Mouse (Mus musculus) gastrocnemius, postnatal 36 days (tissue): ENCODE data around the gene Sh3bgrl3. TPM values are rescaled to one million over a fixed set of nuclear protein-coding genes. Genes with fewer than 3 reads are reported as not detected.
"Not testable (repeated sequence)": the region's sequence is repeated elsewhere in the genome, so short reads cannot be mapped to it uniquely, and the experiment has no call there.

Experiments
- DNase-seq, 2 experiments: peaks; one replicate each; pipeline ENCODE4 v3.0.0; 2022
- intact Hi-C: fragments of 180-260 bp; cut with DNase I; formaldehyde crosslinking; loops from one replicate; pipeline ENCODE4 v1.15.1; 2025
- long read RNA-seq, 2 experiments: library from polyadenylated mRNA; stranded (forward); transcript quantifications; one replicate each; pipeline ENCODE4 v2.0.0; 2021
- total RNA-seq, 2 experiments: library from RNA; stranded (reverse); gene quantifications; 2 replicates each; pipeline ENCODE4 v1.2.3; 2021

Sh3bgrl3 gene
- total RNA-seq: 10 to 100 TPM; 17.1 to 19.7 TPM
- long read RNA-seq, experiment 1, transcript Sh3bgrl3-201 (3 exons, 743 nt): major isoform, 25 of 31 reads
- long read RNA-seq, experiment 1, partial matches to known transcripts: 4 of 31 reads
- long read RNA-seq, experiment 1, other reads (novel, unspliced or antisense): 0 of 31 reads
- long read RNA-seq, experiment 2, transcript Sh3bgrl3-201 (3 exons, 743 nt): major isoform, 26 of 31 reads
- long read RNA-seq, experiment 2, partial matches to known transcripts: 3 of 31 reads
- long read RNA-seq, experiment 2, other reads (novel, unspliced or antisense): 1 of 31 reads

DNA sequence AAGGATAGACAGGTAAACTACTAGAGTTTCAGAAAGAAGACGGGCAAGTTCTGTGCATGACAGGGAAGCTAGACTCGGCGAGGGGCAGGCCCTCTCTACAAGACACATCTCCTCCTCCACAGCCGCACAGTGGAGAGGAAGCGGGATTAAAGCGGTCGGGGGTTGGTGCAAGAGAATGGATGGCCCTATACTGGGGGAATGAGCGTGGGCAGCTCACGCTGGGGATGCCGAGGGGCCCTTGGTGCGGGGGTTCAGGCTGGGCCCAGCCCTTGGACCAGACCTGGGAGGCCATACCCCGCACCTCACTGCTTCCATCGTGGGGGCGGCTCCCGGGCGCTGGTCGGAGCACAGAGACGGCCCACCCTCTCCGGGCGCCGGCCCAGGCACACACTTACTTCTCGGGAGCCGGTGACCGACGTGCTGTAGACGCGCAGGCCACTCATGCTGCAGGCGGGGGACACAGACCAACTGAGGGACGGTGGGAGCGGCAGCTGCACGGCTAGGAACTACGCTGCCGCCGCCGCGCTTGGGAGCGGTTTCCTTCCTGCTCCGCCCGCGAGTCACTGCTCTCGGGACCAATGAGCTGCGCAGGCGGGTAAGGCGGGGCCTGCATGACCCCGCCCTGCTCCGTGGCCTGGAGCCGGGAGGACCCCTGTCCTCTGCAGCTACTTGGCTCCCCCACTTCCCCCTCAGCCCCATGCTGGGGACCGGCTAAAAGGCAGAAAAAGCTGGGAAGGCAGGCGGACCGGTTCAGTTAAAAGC lies at the start of gene Sh3bgrl3:
TSS of gene Sh3bgrl3 (minus strand) at position 569 of the 762 bp plus-strand sequence.
- intact Hi-C loops: no loop called here
- peak; percentile 76 to 78 for DNase-seq

DNA sequence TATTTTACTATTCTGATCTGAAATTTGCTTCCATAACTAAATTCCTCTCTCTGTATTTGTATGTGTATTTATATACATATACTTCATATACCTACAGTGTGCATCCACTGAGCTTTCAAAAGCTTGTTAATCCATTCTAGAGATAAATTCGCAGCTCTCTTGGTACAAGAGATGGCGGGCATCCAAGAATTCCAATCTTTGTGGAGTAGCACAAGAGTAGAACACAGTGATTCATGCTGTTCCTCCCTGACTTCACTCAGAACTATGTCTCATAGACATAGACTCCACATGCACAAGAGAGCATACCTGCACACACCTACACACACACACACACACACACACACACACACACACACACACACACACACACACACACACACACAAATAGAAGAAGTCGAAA lies 43.8 kb upstream of the Sh3bgrl3 start:
- intact Hi-C loops: no loop called here
- no peak for DNase-seq

DNA sequence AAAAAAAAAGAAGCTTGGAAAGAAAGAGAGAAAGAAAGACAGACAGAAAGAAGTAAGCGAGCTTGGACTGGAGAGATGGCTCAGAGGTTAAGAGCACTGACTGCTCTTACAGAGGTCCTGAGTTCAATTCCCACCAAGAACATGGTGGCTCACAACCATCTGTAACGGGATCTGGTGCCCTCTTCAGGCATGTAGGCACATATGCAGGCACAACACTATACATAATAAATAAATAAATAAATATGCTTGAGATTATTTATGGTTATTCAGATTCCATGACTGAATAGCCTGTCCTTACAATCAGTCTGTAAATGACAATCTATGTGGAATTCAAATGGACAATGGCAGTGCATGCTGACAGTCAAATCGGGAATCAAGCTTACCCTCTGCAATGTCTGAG lies 38.3 kb upstream of the Sh3bgrl3 start:
- intact Hi-C loops: no loop called here
- DNase-seq: no peak

DNA sequence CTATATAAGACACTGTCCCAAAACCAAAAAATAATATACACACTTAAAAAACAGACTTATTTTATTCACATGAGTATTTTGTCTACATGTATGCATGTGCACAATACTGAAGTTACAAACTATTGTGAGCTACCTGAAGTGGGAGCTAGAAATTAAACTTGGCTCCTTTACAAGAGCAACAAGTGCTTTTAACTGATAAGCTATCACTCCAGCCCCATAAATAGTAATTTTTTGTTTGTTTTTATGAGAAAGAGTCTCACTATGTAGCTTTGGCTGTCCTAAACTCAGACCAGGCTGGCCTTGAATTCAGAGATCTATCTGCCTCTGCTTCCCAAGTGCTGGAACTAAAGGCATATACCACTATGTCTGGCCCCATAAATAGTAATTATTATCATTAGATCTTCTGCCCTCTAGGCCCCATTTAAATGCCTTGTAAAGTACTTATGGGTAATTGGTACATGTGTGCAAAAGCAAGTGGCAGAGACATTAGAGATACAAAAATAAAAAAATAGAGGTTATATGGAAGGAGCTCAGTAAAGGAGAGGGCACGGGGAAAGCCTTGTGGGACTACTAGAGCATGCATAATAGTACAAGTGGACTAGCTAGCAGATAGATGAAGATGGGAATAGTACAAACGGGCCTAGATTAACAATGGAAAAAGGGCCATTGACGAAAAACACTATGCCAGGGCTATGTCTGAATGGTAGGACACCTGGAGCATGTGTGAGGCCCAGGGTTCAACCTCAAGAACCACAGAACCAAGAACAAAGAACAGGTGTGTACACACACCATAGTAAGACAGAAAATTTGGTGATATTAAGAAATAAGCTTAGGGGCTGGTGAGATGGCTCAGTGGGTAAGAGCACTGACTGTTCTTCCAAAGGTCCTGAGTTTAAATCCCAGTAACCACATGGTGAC lies 37.2 kb upstream of the Sh3bgrl3 start:
- no peak for DNase-seq
- intact Hi-C loops: no loop called here

DNA sequence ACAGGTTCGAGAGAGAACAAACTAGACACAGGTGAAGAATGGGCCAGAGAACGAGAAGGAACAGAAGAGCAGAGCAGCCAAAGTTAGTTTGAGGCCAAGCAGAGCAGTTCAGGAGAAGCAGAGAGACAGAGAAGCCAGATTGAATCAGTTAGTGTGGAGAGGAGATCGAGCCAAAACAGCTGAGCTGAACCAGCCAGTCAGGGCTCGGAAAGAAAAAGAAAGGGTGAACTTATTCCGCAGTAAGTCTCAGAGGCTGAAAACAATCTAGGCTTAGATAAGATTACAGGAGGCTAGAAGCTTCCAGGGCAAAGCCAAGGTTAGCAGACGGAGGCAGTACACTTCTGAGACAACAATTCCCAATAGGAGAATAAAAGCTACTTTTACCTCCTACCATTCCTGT lies 36.4 kb upstream of the Sh3bgrl3 start:
- intact Hi-C loops: no loop called here
- no peak for DNase-seq

DNA sequence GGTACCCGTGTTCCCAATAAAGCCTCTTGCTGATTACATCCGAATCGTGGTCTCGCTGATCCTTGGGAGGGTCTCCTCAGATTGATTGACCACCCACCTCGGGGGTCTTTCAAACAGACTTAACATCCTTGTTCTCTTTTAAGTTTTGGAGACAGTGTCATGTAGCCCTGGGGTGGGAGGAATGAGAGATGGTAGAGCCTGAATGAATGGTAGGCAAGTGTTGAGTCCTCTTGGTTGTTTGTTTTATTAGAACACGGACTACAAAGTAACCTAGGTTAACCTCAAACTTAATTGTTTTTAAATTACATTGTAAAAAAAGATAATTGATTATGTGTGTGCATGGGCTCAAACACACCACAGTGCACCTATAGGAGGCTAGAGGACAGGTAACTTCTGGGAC lies 36.0 kb upstream of the Sh3bgrl3 start:
- no peak for DNase-seq
- intact Hi-C loops: no loop called here

DNA sequence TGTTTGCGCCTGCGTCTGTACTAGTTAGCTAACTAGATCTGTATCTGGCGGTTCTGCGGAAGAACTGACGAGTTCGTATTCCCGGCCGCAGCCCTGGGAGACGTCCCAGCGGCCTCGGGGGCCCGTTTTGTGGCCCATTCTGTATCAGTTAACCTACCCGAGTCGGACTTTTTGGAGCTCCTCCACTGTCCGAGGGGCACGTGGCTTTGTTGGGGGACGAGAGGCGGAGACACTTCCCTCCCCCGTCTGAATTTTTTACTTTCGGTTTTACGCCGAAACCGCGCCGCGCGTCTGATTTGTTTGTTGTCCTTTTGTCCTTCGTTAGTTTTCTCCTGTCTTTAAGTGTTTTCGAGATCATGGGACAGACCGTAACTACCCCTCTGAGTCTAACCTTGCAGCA lies 31.5 kb upstream of the Sh3bgrl3 start:
- intact Hi-C loops: not testable (repeated sequence)
- DNase-seq: peak in 1 of 2 experiments; percentile 42

DNA sequence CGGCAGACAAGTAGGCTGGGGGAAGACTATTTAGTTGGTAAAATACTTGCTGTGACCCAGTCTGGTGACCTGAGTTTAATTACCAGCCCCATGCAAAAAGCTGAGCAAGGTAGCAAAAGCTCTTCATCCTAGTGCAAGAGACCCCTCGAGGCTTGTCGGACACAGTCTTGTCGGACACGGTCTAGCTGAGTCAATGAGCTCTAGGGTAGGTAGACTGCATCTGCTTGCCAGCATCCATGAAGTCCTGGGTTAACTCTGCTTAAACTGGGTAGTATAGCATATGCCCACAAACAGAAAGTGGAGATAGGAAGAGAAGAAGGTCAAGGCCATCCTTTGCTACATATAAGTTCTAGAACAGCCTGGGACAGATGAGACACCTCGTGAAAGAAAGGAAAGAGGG lies 30.2 kb upstream of the Sh3bgrl3 start:
- no peak for DNase-seq
- intact Hi-C loops: no loop called here

DNA sequence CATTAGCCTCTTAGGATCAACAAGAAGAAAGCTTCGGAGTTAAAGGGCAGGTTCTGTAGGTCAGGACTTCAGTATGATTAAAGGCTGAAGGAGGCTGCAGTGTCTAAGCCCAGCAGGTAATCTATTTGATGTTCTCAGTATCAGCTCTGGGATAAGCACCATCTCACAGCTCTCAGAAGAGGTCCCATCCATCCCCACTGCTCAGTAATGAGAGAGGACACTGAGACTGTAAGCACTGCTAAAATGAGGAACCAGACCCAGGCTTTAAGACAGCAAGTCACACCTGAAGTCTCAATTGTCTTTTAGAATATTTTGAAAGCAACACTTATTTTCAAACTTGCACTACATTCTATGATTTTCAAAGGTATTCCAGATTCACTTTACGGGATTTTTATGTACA lies 29.0 kb upstream of the Sh3bgrl3 start:
- no peak for DNase-seq
- intact Hi-C loops: no loop called here

DNA sequence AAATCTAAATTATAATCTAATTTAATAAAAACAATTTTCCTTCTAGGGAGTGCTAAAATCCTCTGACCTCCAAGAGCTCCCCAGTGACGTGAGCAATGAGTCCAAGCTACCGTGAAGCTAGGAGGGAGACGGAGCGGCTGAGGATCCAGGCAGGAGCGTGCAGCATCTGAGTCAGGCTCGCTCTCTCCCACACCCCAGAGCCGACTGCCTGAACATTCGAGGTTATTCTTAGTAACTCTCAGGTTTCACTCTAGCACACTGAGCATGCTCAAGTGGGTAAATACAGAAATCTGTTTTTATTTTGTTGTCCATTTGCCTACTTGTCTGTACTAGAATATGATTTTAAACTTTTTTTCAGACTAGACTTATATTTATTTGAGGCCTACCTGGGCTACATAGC lies 28.2 kb upstream of the Sh3bgrl3 start:
- intact Hi-C loops: no loop called here
- DNase-seq: peak; percentile 44 to 54

DNA sequence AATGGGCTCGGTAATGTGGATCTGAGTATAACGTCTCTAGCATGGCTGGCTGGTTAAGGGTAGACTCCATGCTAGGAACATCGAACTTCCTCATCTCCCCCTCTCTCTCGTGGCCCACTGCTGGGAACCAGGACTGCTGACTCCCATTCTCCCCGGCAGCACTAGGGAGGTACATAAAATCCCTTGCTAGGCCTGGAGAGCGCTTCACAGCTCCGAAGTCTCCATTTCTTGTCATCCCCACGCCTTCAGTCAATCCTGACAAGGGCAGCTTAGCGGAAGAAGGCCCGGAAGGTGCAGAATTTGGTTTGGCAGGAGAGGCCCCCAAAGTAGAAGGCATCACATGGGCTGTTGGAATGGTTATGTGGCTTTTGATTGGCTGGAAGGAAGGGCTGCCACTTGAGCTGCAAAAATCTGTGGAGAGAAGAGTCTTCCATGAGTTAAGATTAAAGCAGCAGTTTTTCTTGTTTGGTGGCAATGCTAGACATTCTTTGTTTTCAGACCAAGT lies 27.4 kb upstream of the Sh3bgrl3 start:
- intact Hi-C loops: no loop called here
- peak in 1 of 2 experiments; percentile 21 for DNase-seq

DNA sequence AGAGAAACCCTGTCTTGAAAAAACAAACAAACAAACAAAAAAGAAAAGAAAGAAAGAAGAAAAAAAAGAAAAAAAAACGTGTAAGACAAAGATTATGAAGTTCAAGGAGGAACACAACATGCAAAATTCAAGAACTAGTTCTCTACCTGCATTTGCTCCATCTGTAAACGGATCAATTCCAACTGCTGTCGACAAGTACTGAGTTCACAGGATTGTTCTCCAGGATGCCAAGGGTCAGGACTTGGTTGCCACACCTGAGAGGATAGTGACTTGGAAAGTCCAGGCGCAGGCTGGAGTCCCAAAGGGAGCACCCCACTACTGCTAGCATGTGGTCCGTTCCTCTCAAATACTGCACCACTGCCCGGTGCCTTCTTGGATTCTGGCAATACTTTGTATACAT lies 26.9 kb upstream of the Sh3bgrl3 start:
- no peak for DNase-seq

DNA sequence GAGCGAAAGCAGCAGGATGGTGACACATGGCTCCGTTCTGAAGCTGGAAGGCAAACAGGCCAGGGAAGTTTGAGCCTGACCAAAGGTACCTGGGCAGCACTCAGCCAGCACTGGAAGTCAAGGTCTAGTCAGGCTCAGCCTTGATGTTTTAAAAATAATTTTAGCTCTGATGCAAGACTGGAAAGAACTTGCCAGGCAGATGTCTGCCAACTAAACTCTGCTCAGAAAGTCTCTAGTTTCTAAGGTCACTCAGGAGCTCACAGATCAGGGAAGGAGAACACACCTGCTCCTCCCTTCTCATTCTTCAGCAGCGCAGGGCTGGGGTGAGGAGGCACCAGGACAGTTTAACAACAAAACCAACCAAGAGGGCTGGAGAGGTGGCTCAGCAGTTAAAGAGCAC lies 25.8 kb upstream of the Sh3bgrl3 start:
- intact Hi-C loops: no loop called here
- DNase-seq: peak; percentile 22 to 24

More for the DNA sequence above, 26.9 kb upstream of the Sh3bgrl3 start:
- intact Hi-C loops: no loop called here

DNA sequence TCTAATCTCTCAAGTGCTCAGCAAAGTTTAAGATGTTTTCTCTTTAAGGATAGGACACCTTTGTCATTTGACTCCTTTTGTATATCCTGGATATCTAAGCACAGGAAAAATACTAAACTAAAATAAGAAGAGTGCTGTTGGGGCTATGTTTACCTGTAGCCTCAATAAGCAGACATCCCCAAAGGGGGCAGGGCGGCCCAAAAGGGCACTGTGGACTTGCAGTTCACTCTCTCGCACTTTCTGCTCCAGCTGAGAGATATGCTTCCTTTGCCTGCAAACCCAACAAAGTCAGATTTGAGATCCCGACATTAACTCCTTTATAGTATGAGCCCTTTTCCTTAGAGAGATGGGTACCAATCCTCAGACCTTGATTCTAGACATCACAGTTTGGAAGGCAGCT lies 25.1 kb upstream of the Sh3bgrl3 start:
- intact Hi-C loops: no loop called here
- no peak for DNase-seq

DNA sequence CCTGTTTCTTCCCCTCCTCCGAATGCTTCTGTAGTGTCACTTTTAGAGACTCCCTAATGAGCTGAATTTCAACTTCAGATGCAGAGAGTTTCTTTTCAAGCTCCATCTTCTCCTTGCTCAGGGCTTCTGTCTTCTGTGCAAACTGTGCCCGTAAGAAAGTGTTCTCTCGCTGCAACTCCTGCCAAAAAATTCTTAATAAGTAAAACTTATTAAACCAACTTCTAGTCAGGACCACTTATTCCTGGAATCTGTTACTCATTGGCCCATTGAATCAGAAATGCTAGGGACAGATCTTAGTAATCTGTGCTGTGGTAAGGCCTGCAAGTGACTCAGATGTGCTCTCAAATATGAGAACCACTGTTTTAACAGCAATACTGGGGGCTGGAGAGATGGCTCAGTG lies 23.5 kb upstream of the Sh3bgrl3 start:
- intact Hi-C loops: no loop called here
- no peak for DNase-seq

DNA sequence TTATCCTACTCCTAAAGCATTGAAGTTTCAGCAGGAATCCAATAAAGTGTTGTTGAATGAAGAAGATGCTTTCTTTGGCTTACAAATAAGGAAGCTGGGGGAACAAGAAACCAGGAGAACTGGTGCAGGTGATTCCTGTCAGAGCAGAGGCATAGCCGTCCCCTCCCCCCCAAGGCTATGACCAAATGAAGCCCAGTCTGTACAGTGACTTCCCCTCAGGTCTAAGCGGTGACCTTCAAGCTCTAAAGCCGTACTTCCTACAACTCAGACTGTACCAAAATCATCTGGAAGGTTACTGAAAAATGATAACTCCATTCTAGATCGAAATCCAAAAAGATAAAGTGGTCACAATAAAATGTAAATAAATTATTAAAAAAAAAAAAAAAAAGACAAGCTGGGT lies 20.8 kb upstream of the Sh3bgrl3 start:
- DNase-seq: no peak
- intact Hi-C loops: no loop called here

DNA sequence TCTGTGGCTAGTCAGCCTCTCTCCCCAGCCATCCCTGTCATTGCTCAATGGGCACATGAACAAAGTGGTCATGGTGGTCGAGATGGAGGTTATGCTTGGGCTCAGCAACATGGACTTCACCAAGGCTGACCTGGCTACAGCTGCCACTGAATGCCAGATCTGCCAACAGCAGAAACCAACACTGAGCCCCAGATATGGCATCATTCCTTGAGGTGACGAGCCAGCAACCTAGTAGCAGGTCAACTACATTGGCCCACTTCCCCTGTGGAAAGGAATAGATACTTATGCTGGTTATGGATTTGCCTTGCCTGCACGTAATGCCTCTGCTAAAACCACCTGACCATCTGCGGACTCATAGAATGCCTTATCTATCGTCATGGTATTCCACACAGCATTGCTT lies 15.7 kb upstream of the Sh3bgrl3 start:
- intact Hi-C loops, DNase-seq: not testable (repeated sequence)

DNA sequence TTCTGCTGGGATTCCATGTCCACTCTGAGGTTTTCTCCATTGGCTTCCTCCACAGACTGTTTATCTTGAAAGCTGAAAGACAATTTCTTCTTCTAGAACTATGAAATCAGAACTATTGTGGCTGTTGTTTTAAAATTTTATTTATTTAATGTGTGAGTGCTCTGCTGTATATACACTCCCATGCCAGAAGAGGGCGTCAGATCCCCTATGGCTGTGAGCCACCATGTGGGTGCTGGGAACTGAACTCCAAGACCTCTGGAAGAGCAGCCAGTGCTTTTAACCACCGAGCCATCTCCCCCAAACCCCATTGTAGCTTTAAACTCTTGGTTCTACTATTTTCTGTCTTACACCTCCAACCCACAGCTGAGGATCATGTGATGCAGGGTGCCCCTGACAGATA lies 10.3 kb upstream of the Sh3bgrl3 start:
- intact Hi-C loops: no loop called here

DNA sequence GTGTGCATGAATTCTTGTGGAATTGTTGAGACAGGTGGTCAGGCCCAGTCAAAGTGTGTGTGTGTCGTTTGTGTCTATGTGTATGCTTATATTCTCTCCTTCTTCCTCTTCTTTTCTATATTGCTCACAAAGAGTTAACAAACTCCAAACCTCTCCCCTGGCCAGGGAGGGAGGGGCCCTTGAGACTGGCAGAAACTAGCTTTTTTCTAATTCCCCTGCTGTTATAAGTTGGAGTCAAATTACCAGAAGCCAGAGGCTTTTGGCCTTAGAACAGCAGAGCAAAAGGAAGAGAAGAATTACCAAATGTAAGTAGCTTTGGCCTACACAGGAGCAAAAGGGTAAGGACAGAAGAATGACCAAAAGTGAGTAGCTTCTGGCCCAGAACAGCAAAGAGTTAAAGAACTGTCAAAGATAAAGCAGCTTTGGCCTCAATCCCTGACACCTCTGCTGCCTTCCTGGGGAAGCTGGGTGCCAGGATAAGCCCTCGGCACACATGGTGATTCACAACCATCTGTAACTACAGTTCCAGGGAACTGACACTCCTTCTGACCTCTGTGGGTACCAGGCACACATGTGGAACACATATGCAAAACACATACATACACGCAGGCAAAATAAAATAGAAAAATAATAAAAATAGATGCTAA lies 7.8 kb upstream of the Sh3bgrl3 start:
- no peak for DNase-seq
- intact Hi-C loops: no loop called here

More for the DNA sequence above, 10.3 kb upstream of the Sh3bgrl3 start:
- no peak for DNase-seq

DNA sequence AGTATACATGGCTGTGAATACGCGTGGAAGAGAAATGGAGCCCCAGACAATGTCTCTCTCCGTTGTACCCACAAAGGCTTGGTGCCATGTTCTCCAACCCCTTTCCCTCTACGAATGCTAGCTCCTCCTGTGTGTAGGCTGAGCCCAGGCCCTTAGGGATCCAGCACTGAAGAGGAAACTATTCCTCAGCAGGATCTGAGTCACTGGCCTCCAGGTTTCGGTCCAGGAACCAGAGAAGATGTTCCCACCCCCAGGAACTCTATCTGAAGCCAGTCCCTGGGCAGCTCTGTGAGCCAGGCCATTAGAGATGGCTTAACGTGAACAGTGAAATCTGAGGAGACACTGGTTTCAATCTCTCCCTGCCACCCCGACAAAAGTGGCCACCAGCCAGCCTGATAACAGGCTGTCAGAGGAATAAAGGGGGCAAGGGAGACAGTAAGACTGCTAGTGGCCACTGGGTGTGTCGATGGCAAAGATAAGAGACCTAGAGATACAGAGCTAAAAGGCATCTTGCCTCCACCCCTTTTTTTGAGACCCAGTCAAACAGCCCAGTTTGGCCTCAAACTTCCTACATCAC lies 4.0 kb upstream of the Sh3bgrl3 start:
- no peak for DNase-seq
- intact Hi-C loops: no loop called here
